ENCODE assay signal across 28 mouse cellular contexts in the genomic region with DNA sequence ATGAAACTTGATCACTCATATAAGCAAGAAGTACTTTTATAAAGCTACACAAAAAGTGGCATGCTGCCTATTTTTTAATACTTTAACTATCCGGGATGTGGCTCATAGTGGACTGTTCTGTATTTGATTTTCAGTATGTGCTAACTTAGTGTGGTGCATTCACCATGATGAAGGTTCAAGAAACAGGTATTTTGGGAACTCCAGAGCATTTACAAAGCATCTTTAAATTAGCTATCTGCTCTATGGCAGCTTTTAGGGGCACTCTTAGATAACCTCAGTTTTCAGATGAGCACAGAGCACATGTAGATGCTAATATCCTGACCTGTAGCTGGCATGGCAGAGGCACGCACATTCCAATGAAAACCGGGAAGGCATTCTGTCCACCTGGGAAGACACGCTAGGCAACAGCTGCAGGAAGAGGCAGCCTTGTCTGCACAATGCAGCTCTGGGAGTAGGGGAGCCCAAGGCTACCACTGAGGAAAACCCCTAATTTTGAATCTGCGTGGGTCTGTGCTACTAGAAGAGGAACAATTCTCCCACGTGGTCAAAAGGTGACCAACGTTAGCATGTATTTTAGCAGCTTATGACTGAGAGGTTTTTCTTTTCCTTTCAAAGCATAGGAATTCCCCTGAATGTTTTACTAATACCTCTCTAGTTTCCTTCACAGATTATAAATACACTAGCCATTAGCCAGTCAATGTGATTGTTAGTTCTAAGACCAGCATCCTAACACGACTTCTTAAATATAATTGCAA.
A peak's percentile ranks its signal among the peaks of the same experiment; 100 is the strongest.
DNase-seq lines count a peak whose midpoint lies in the region; ATAC-seq and TF ChIP-seq lines count a peak whose summit lies in the region.
"Had no signal": no experiment of that assay in that cellular context is flagged by ENCODE, and none has a peak within 500 bp of the region (broad histone marks: within the 10 kb centered on the region; RNA-seq: fewer than 3 reads in every experiment).

No protein-coding gene starts in this region.

- H3K4me2 ChIP-seq in hindbrain, embryonic 14.5 days (replicated peaks), result no peak overlapping the region
- H3K4me2 ChIP-seq: embryonic facial prominence, embryonic 13.5 days; forebrain, embryonic 12.5 days; heart, embryonic 11.5 days; hindbrain, embryonic 13.5 days; liver, embryonic 15.5 days; lung, embryonic 14.5 days; neural tube, embryonic 15.5 days had no signal

- H3K9ac ChIP-seq in hindbrain, embryonic 14.5 days, result no peak overlapping the region
- H3K9ac ChIP-seq: embryonic facial prominence, embryonic 13.5 days; forebrain, embryonic 12.5 days; hindbrain, embryonic 13.5 days; liver, embryonic 15.5 days; lung, embryonic 14.5 days; neural tube, embryonic 15.5 days had no signal

- DNase-seq in layer of hippocampus, adult 2 months (ENCODE audit: low spot score in 2 of 2), result no peak
- DNase-seq in layer of hippocampus, adult 9-11 months, result no peak
- peak; percentile 45 for DNase-seq in A20 (ENCODE audit: low read depth, low spot score)
- peak; percentile 56 for DNase-seq in CD4-positive, CD25-positive, alpha-beta regulatory T cell, adult 2 months (ENCODE audit: low read depth, low spot score)
- DNase-seq in hindbrain, embryonic 14.5 days (ENCODE audit: low spot score), result no peak
- no peak for DNase-seq in kidney, adult 9 months
- DNase-seq: adrenal gland, postnatal 25 days; cerebellum, adult 11-12 months; cerebellum, postnatal 10 days; gastrocnemius, postnatal 25 days; heart, adult 11 months; heart, postnatal 4 days; kidney, adult 18-20 months; kidney, postnatal 4 days; liver; lung, embryonic 14.5 days; lung, postnatal 14 days; right cerebral cortex, postnatal 25 days; thymus, adult 2 months; thymus, postnatal 36 days had no signal

- no peak for TF ChIP-seq CTCF in layer of hippocampus, adult 2 months (conservative IDR thresholded peaks at IDR 0.05)

- ATAC-seq in inflammation-experienced regulatory T-cells, adult 6 months, result peak; percentile 68
- ATAC-seq in hindbrain, embryonic 14.5 days (ENCODE audit: low FRiP score), result no peak

- H3K9me3 ChIP-seq in hindbrain, embryonic 14.5 days (ENCODE audit: control insufficient read depth, low read length), result no peaks in the 10 kb centered on the region
- H3K9me3 ChIP-seq: embryonic facial prominence, embryonic 13.5 days; forebrain, embryonic 12.5 days; hindbrain, embryonic 13.5 days; liver, embryonic 15.5 days; neural tube, embryonic 15.5 days had no signal

- 79% methylated on average over 8 of the region's 8 CpGs for WGBS in hindbrain, embryonic 14.5 days

- H3K4me1 ChIP-seq in hindbrain, embryonic 14.5 days (replicated peaks; ENCODE audit: control insufficient read depth, insufficient read depth, low read length), result peaks cover 13% of the 10 kb centered on the region; the same call in 1 of the 2 replicates
- H3K4me1 ChIP-seq: embryonic facial prominence, embryonic 13.5 days; liver, embryonic 15.5 days had no signal

- peaks cover 44% of the 10 kb centered on the region for H3K36me3 ChIP-seq in hindbrain, embryonic 14.5 days (replicated peaks; ENCODE audit: control insufficient read depth, insufficient read depth)
- H3K36me3 ChIP-seq: embryonic facial prominence, embryonic 13.5 days; liver, embryonic 15.5 days had no signal

- H3K4me3 ChIP-seq in layer of hippocampus, adult 2 months, result no peak overlapping the region
- H3K4me3 ChIP-seq in hindbrain, embryonic 14.5 days (replicated peaks; ENCODE audit: low read length), result no peak overlapping the region
- H3K4me3 ChIP-seq: embryonic facial prominence, embryonic 13.5 days; forebrain, embryonic 12.5 days; hindbrain, embryonic 13.5 days; liver, embryonic 15.5 days; neural tube, embryonic 15.5 days had no signal

- H3K27me3 ChIP-seq in hindbrain, embryonic 14.5 days (ENCODE audit: control insufficient read depth, insufficient read depth, low read length), result no peaks in the 10 kb centered on the region
- H3K27me3 ChIP-seq: embryonic facial prominence, embryonic 13.5 days; forebrain, embryonic 12.5 days; hindbrain, embryonic 13.5 days; liver, embryonic 15.5 days; neural tube, embryonic 15.5 days had no signal

- peak overlapping the region; percentile 40; the same call in 1 of the 2 replicates for H3K27ac ChIP-seq in layer of hippocampus, adult 2 months
- no peak overlapping the region for H3K27ac ChIP-seq in hindbrain, embryonic 14.5 days
- H3K27ac ChIP-seq: embryonic facial prominence, embryonic 13.5 days; forebrain, embryonic 12.5 days; kidney, postnatal 0 days; liver, embryonic 15.5 days; neural tube, embryonic 15.5 days had no signal

Comparison
In these comparisons a context has a peak if more than half of its experiments do, and no peak if none do; other contexts are left out.
1. DNase-seq: peak in A20 (single experiment) and CD4-positive, CD25-positive, alpha-beta regulatory T cell, adult 2 months (single experiment); none in layer of hippocampus, adult 2 months (0 of 2), layer of hippocampus, adult 9-11 months (single experiment), hindbrain, embryonic 14.5 days (single experiment) and kidney, adult 9 months (single experiment).